Mouse (Mus musculus) midbrain, embryonic 16.5 days (tissue): ENCODE results near the gene Rheb. TPM values are rescaled to one million over a fixed set of nuclear protein-coding genes. Genes with fewer than 3 reads are reported as not detected.
"Not testable (repeated sequence)": the region's sequence is repeated elsewhere in the genome, so short reads cannot be mapped to it uniquely, and the experiment has no call there.

ENCODE experiments used
- ATAC-seq: fragments of 200-750 bp; cut with Nextera tagmentation; 2 replicates; pipeline ENCODE4 v1.8.0; 2017; ENCODE audit warnings: moderate TSS enrichment
- H3K27ac ChIP-seq: fragments of 300-500 bp; sonication (generic); 2 replicates; pipeline ENCODE4 v1.5.1; 2014; ENCODE audit warnings: mild to moderate bottlenecking, low read length, mixed read lengths
- H3K27me3 ChIP-seq: fragments of 300-500 bp; sonication (generic); 2 replicates; pipeline ENCODE4 v1.6.1; 2014; ENCODE audit warnings: low read depth, low read length, mixed read lengths; ENCODE audit not compliant: control insufficient read depth, insufficient read depth
- H3K36me3 ChIP-seq: fragments of 300-500 bp; sonication (generic); 2 replicates; pipeline ENCODE4 v1.6.1; 2014; ENCODE audit warnings: mild to moderate bottlenecking, low read length, moderate library complexity, mixed read lengths; ENCODE audit not compliant: control insufficient read depth, insufficient read depth
- H3K4me1 ChIP-seq: fragments of 300-500 bp; sonication (generic); 2 replicates; pipeline ENCODE4 v1.6.1; 2014; ENCODE audit warnings: mild to moderate bottlenecking, low read length, mixed read lengths; ENCODE audit not compliant: control insufficient read depth, insufficient read depth
- H3K4me2 ChIP-seq: fragments of 300-500 bp; sonication (generic); 2 replicates; pipeline ENCODE4 v1.6.1; 2014; ENCODE audit warnings: mild to moderate bottlenecking, low read length, mixed read lengths
- H3K4me3 ChIP-seq: fragments of 300-500 bp; sonication (generic); 2 replicates; pipeline ENCODE4 v1.5.1; 2014; ENCODE audit warnings: low read depth, mild to moderate bottlenecking, low read length, moderate library complexity, mixed read lengths
- H3K9ac ChIP-seq: fragments of 300-500 bp; sonication (generic); 2 replicates; pipeline ENCODE4 v1.6.1; 2014; ENCODE audit warnings: low read depth, low read length, mixed read lengths
- H3K9me3 ChIP-seq: fragments of 300-500 bp; sonication (generic); replicated peaks from 2 replicates; pipeline ENCODE4 v1.6.1; 2014; ENCODE audit warnings: mild to moderate bottlenecking, low read length, mixed read lengths; ENCODE audit not compliant: control insufficient read depth, poor library complexity, severe bottlenecking
- WGBS: fragments of 180-500 bp; shearing (Covaris S2); extraction: QIAGEN DNeasy Blood & Tissue Kit; methylation state at CpG from one replicate; pipeline ENCODE4 v1.1.7; 2014; 5-methylcytosine and 5-hydroxymethylcytosine counted together
- polyA plus RNA-seq: library from polyadenylated mRNA; unstranded; fragments of >200 nt; fragmentation: Nextera tagmentation; extraction: Ambion mirVana; gene quantifications from 2 replicates; pipeline ENCODE4 v1.2.1, GENCODE M21; 2015

Rheb gene
- polyA plus RNA-seq, 1 experiment from 2014 or later = 255 TPM

DNA sequence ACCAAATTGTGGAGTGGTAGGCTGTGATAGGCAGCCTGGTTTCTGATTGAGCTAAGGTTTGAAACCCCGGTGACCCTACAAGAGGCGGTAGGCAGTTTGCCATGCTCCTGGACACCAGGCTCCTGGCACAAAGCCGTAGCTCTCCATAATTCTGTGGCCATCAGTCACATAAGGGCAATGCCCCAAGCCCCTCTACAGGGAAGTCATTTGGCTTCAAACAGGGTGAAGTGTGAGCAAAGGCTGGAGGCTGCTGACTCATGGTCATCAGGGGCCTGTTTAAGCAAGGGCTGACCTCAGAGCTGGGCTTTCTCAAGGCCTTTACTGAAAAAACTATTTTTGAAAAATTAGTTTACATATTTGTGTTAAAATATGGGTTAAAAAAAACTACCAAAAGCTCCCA is 11.8 kb upstream of the Rheb start:
- Histone ChIP-seq H3K27me3 (no peaks in the 10 kb centered on the region), H3K9me3 (no peaks in the 10 kb centered on the region), H3K4me3 (no peak overlapping the region), H3K36me3 (no peaks in the 10 kb centered on the region), H3K27ac (no peak overlapping the region), H3K9ac (no peak overlapping the region), H3K4me2 (no peak overlapping the region), H3K4me1 (no peaks in the 10 kb centered on the region)
- ATAC-seq = no peak
- WGBS = 88% methylated on average over 3 of the region's 3 CpGs

DNA sequence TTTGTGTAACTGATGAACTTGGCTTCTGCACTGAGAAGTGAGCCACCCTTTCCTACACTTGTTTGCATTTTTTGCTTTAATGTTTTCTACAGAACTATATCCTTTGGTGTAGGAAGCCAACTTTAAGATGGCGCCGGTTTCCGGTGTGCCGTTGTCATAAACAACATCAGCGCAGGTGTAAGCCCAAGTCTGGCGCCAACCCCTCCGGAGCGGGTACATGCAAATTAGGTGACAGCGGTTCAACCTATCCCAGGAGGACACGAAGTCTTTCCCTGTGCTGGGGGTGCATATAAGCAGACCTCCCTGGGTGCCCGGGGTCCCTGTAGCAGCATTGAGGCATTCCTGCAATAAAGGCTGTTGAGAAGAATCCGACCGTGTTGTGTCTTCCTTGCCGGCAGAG is 5.8 kb upstream of the Rheb start:
- H3K4me3 ChIP-seq, H3K36me3 ChIP-seq, H3K9ac ChIP-seq, H3K27ac ChIP-seq, H3K9me3 ChIP-seq, ATAC-seq, H3K4me1 ChIP-seq, H3K4me2 ChIP-seq, H3K27me3 ChIP-seq: not testable (repeated sequence)
- 90% methylated on average over 14 of the region's 14 CpGs for WGBS

DNA sequence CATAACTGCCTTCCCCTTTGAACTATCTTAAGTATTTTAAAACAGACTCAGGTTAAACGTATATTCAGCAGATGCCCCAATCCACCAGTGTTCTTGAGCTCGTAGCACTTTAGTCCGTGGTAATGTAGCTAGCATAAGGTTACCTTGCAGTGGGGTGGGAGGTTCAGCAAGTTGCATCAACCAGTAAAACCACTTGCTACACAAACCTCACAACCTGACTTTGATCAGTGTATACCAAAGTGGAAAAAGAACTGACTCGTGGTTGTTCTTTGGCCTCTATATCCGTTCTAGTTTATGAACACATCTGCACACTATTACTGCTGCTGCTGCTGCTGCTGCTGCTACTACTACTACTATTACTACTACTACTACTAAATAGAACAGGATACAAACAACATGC is 1.4 kb upstream of the Rheb start:
- peaks cover 27% of the 10 kb centered on the region for H3K4me1 ChIP-seq
- H3K9ac ChIP-seq = no peak overlapping the region
- WGBS = 93% methylated on average over 5 of the region's 5 CpGs
- ATAC-seq = no peak
- no peaks in the 10 kb centered on the region for H3K27me3 ChIP-seq
- no peaks in the 10 kb centered on the region for H3K9me3 ChIP-seq
- peak overlapping the region; percentile 90 for H3K27ac ChIP-seq
- no peak overlapping the region; the same call in 1 of the 2 replicates for H3K4me3 ChIP-seq
- peak overlapping the region; percentile 84; the same call in 1 of the 2 replicates for H3K4me2 ChIP-seq
- no peaks in the 10 kb centered on the region for H3K36me3 ChIP-seq

DNA sequence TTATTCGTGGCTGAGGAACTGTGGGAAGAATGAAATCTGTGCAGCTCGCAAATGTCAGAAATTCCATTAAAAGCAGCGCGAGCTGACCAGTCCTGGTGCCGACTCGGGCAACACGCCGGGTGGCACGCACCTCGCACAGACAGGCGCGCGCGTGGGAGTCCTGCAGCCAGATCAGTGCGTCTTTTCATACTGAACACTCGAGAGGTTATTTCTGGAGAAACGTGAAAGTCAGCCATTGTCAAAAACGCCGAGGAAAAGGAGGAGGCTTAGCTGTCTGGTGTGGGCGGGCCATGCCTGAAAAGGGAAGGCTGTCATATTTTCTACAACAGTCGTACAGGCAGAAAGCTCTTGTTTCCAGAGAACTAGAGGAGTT is 665 bp upstream of the Rheb start:
- Histone ChIP-seq H3K9ac (peak overlapping the region; percentile 68), H3K27ac (peak overlapping the region; percentile 90), H3K4me2 (peak overlapping the region; percentile 84), H3K36me3 (no peaks in the 10 kb centered on the region), H3K4me3 (peak overlapping the region; percentile 85), H3K4me1 (peaks cover 29% of the 10 kb centered on the region), H3K27me3 (no peaks in the 10 kb centered on the region), H3K9me3 (no peaks in the 10 kb centered on the region)
- WGBS = 1% methylated on average over 21 of the region's 21 CpGs
- ATAC-seq = peak; percentile 49

DNA sequence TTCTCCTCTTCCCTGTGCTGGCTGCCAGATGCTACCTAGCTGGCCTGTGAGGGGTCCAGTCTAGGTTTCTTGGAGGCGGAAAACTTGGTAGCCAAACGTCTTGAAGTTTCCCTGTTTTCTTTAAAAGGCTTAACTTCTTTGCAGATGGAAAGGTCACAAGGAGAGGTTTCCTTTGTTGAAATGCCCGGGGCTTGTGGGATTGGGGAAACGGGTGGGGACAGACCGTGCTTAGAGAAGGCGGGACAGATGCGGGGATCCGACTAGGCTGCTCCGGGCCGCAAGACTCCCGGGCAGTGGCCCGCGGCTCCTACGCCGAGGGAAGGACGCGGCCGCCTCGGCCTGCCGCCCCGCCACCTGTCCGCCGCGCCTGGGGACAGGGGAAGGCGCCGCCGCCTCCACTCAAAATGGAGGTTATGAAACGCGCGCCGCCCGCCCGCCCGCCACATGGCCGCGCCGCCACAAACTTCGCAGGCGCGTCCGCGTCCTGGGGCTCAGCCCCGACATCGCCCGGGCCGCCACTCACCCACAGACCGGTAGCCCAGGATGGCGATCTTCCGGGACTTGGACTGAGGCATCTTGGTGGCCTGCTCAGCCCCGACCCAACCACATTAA is 656 bp downstream of the Rheb start:
- Histone ChIP-seq H3K4me1 (peaks cover 29% of the 10 kb centered on the region), H3K9me3 (no peaks in the 10 kb centered on the region), H3K36me3 (no peaks in the 10 kb centered on the region), H3K9ac (peak overlapping the region; percentile 89), H3K27me3 (no peaks in the 10 kb centered on the region), H3K4me3 (peak overlapping the region; percentile 85), H3K27ac (peak overlapping the region; percentile 97), H3K4me2 (peak overlapping the region; percentile 63)
- WGBS = under 1% methylated on average over 44 of the region's 50 CpGs
- ATAC-seq = peak; percentile 5; the same call in 1 of the 2 replicates

DNA sequence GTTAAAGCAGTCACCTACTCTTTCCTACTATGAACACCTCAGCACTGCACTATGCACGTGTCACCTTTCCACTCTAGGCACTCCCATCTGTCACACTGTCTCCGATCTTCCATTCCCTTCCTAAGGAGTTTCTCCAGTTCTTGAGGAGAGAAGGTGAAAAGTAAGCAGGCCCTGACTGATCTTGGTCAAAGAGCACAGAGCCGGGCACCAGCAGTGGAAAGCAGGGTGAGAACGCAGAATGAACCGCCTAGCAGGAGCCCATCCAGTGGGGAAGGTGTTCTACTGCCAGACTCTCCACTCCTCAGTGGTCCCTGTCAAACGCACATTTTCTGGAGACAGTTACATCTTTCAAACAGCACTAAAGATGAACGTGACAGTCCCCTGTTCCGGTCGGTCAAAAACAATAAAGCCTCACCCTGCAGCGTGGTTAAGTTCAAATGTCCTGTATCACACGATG is 1.4 kb downstream of the Rheb start:
- H3K9me3 ChIP-seq = no peaks in the 10 kb centered on the region
- no peak overlapping the region for H3K27ac ChIP-seq
- no peak for ATAC-seq
- WGBS = 14% methylated on average over 11 of the region's 11 CpGs
- no peaks in the 10 kb centered on the region for H3K27me3 ChIP-seq
- peak overlapping the region; percentile 85 for H3K4me3 ChIP-seq
- peak overlapping the region; percentile 63 for H3K4me2 ChIP-seq
- H3K36me3 ChIP-seq = no peaks in the 10 kb centered on the region
- H3K9ac ChIP-seq = peak overlapping the region; percentile 89
- H3K4me1 ChIP-seq = peaks cover 29% of the 10 kb centered on the region

DNA sequence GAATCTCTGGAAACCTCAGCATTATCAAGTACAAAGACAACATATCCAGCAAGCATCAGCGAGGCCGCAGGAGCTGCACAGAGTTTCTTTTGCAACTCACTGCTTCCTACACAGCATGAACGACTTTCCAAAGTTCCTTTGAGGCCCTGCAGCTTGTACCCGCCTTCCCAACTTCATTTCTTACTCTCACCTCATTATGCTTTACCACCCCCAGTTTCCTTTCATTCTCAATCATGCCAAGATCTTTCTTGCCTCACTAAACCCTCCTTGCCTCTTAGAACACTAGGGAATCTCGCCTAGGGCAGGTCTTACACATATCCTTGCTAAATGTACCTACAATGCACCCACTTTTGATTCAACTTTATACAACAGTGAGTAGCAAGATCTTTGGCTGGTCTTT is 7.9 kb downstream of the Rheb start:
- no peak for ATAC-seq
- Histone ChIP-seq H3K9ac (no peak overlapping the region), H3K9me3 (no peaks in the 10 kb centered on the region), H3K36me3 (no peaks in the 10 kb centered on the region), H3K27ac (no peak overlapping the region), H3K27me3 (no peaks in the 10 kb centered on the region), H3K4me2 (no peak overlapping the region), H3K4me1 (peaks cover 8% of the 10 kb centered on the region), H3K4me3 (no peak overlapping the region)
- WGBS = 76% methylated on average over 5 of the region's 5 CpGs

DNA sequence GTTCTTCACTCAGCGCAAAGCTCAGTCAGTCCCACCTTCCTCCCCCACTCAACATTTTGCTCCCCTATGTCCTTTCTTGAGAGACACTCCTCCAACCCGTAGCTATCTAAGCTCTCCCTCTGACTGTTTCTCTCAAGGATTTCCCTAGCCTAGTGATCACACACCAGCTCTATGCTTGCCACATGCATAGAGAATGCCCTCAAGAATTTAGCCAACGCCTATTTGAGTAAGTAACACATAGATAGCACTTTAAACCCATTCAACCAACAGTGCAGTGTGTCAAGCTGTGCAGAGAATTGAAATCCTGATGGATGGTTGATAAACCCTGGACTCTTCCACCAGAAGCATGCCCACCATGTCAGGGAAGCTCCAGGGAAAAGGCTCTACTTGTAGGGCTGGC is 10.5 kb downstream of the Rheb start:
- H3K27ac ChIP-seq = no peak overlapping the region
- H3K4me3 ChIP-seq = no peak overlapping the region
- H3K9me3 ChIP-seq = no peaks in the 10 kb centered on the region
- H3K27me3 ChIP-seq = no peaks in the 10 kb centered on the region
- WGBS = 92% methylated on average over 3 of the region's 3 CpGs
- H3K4me1 ChIP-seq = 0 out of 2 replicates have a peak, but pooled peaks cover 2% of the 10 kb centered on the region
- H3K9ac ChIP-seq = no peak overlapping the region
- H3K36me3 ChIP-seq = no peaks in the 10 kb centered on the region
- no peak for ATAC-seq
- no peak overlapping the region for H3K4me2 ChIP-seq

DNA sequence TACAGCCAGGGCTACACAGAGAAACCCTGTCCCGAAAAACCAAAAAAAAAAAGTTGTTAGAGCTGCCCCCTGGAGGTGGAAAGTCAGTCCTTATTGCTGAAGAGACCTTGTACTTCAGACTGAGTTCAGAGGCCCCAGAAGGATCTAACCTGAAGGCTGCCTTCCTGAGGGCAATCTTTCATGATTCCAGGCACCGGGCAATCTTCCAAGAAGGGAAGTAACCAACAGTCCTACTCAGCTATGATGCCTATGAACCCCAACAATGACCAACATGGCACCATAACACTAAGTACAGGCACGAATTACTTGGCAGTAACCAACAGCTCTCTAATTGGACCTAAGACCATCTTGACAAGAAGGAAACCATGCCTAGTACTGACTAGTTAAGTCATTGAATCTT is 14.0 kb downstream of the Rheb start:
- Histone ChIP-seq H3K9ac (no peak overlapping the region), H3K4me1 (0 out of 2 replicates have a peak, but pooled peaks cover 5% of the 10 kb centered on the region), H3K4me2 (no peak overlapping the region), H3K27ac (no peak overlapping the region), H3K4me3 (no peak overlapping the region), H3K27me3 (no peaks in the 10 kb centered on the region), H3K9me3 (no peaks in the 10 kb centered on the region), H3K36me3 (no peaks in the 10 kb centered on the region)
- no peak for ATAC-seq
- 89% methylated on average over 3 of the region's 3 CpGs for WGBS
